In genomic region chr9:114948395-114948794, GRCm38 (mm10) we compare ENCODE assay signal across 10 mouse cellular contexts. TPM values are rescaled to one million over a fixed set of nuclear protein-coding genes. Genes with fewer than 3 reads are reported as not detected.
DNase-seq lines count a peak whose midpoint lies in the region; ATAC-seq and TF ChIP-seq lines count a peak whose summit lies in the region.
"Had no signal": no experiment of that assay in that cellular context is flagged by ENCODE, and none has a peak within 500 bp of the region (broad histone marks: within the 10 kb centered on the region; RNA-seq: fewer than 3 reads in every experiment).

No protein-coding gene starts in this region.

- no peaks in the 10 kb centered on the region; the same call in 1 of the 2 replicates for H3K9me3 ChIP-seq in kidney, embryonic 14.5 days (ENCODE audit: control insufficient read depth, low read length)
- H3K9me3 ChIP-seq in forebrain, embryonic 13.5 days (replicated peaks): no peaks in the 10 kb centered on the region
- H3K9me3 ChIP-seq in midbrain, embryonic 11.5 days (ENCODE audit: control insufficient read depth, low read length): no peaks in the 10 kb centered on the region
- H3K9me3 ChIP-seq: forebrain, embryonic 10.5 days had no signal

- H3ac ChIP-seq in myocyte (ENCODE audit: control insufficient read depth, insufficient read length): no peak overlapping the region

- intact Hi-C loops in heart, postnatal 10 days (cut with DNase I): no loop called here

- no peak for ATAC-seq in kidney, embryonic 14.5 days (ENCODE audit: low FRiP score, low TSS enrichment)
- ATAC-seq in forebrain, embryonic 13.5 days: no peak
- no peak for ATAC-seq in midbrain, embryonic 11.5 days (ENCODE audit: low FRiP score)

- DNase-seq in kidney, adult 8-10 months: no peak
- peak; percentile 33 for DNase-seq in brain, adult 2 months (ENCODE audit: low read depth, low spot score)
- peak; percentile 17 to 30 for DNase-seq in heart, postnatal 10 days
- DNase-seq in yolk sac, embryonic 10.5 days (ENCODE audit: low spot score): no peak
- no peak for DNase-seq in midbrain, embryonic 11.5 days (ENCODE audit: low spot score, missing footprints)
- DNase-seq: left cerebral cortex, postnatal 4 days had no signal

- H3K4me3 ChIP-seq in kidney, embryonic 14.5 days (ENCODE audit: low read length): no peak overlapping the region
- H3K4me3 ChIP-seq in myocyte: no peak overlapping the region
- H3K4me3 ChIP-seq in forebrain, embryonic 13.5 days: no peak overlapping the region
- H3K4me3 ChIP-seq in midbrain, embryonic 11.5 days (ENCODE audit: low read depth, low read length): no peak overlapping the region
- H3K4me3 ChIP-seq: forebrain, embryonic 10.5 days had no signal

- peaks cover 11% of the 10 kb centered on the region; the same call in 1 of the 2 replicates for H3K4me1 ChIP-seq in kidney, embryonic 14.5 days (ENCODE audit: control insufficient read depth, insufficient read depth, low read length)
- no peaks in the 10 kb centered on the region for H3K4me1 ChIP-seq in forebrain, embryonic 13.5 days
- H3K4me1 ChIP-seq in midbrain, embryonic 11.5 days (ENCODE audit: control insufficient read depth, insufficient read depth, low read length): no peaks in the 10 kb centered on the region

- H3K9ac ChIP-seq in kidney, embryonic 14.5 days (ENCODE audit: low read depth, low read length): no peak overlapping the region
- no peak overlapping the region for H3K9ac ChIP-seq in forebrain, embryonic 13.5 days
- no peak overlapping the region for H3K9ac ChIP-seq in midbrain, embryonic 11.5 days (ENCODE audit: low read length)

- H3K79me2 ChIP-seq in myocyte (ENCODE audit: control insufficient read depth, insufficient read depth): no peaks in the 10 kb centered on the region

- no peak for TF ChIP-seq POLR2A in myocyte (IDR thresholded peaks at IDR 0.05; ENCODE audit: insufficient read length, low read depth)

- 55% methylated on average over 5 of the region's 5 CpGs for WGBS in kidney, embryonic 14.5 days
- 61% methylated on average over 5 of the region's 5 CpGs for WGBS in forebrain, embryonic 13.5 days
- 67% methylated on average over 5 of the region's 5 CpGs for WGBS in midbrain, embryonic 11.5 days

- H3K4me2 ChIP-seq in kidney, embryonic 14.5 days (replicated peaks; ENCODE audit: low read depth, low read length): no peak overlapping the region
- H3K4me2 ChIP-seq in myocyte (ENCODE audit: low read depth): peak overlapping the region; percentile 91
- no peak overlapping the region for H3K4me2 ChIP-seq in forebrain, embryonic 13.5 days
- H3K4me2 ChIP-seq in midbrain, embryonic 11.5 days: no peak overlapping the region

- H3K36me3 ChIP-seq in kidney, embryonic 14.5 days (ENCODE audit: control insufficient read depth, insufficient read depth, low read length): no peaks in the 10 kb centered on the region
- H3K36me3 ChIP-seq in myocyte (ENCODE audit: control insufficient read depth, insufficient read depth): no peaks in the 10 kb centered on the region
- H3K36me3 ChIP-seq in forebrain, embryonic 13.5 days (ENCODE audit: poor library complexity, severe bottlenecking): no peaks in the 10 kb centered on the region
- H3K36me3 ChIP-seq in midbrain, embryonic 11.5 days (ENCODE audit: control insufficient read depth, insufficient read depth, low read length): no peaks in the 10 kb centered on the region
- H3K36me3 ChIP-seq: forebrain, embryonic 10.5 days had no signal

- no peaks in the 10 kb centered on the region for H3K27me3 ChIP-seq in kidney, embryonic 14.5 days (ENCODE audit: control insufficient read depth, insufficient read depth, low read length)
- H3K27me3 ChIP-seq in myocyte (ENCODE audit: control insufficient read depth, insufficient read depth, insufficient read length): no peaks in the 10 kb centered on the region
- H3K27me3 ChIP-seq in forebrain, embryonic 13.5 days: no peaks in the 10 kb centered on the region
- H3K27me3 ChIP-seq in midbrain, embryonic 11.5 days (ENCODE audit: control insufficient read depth, insufficient read depth, low read length): no peaks in the 10 kb centered on the region

- peak overlapping the region; percentile 17; the same call in 1 of the 2 replicates for H3K27ac ChIP-seq in kidney, embryonic 14.5 days (ENCODE audit: low read depth, low read length)
- H3K27ac ChIP-seq in forebrain, embryonic 13.5 days: no peak overlapping the region
- no peak overlapping the region for H3K27ac ChIP-seq in midbrain, embryonic 11.5 days (ENCODE audit: low read depth, low read length)
- H3K27ac ChIP-seq: forebrain, embryonic 10.5 days had no signal

TF ChIP-seq in myocyte, 11 proteins besides CTCF, POLR2A, EP300 and RAD21:
- TF ChIP-seq POLR2AphosphoS2 (IDR thresholded peaks at IDR 0.05; ENCODE audit: insufficient read length, low read depth): no peak
- TF ChIP-seq TCF12 (IDR thresholded peaks at IDR 0.05; ENCODE audit: insufficient read depth, poor library complexity, severe bottlenecking): no peak
- TF ChIP-seq CEBPB (IDR thresholded peaks at IDR 0.05; ENCODE audit: insufficient read depth, poor library complexity, severe bottlenecking): no peak
- no peak for TF ChIP-seq MYOD1 (IDR thresholded peaks at IDR 0.05; ENCODE audit: control insufficient read depth in 1 of 3, insufficient read length in 2 of 3, low read depth in 2 of 3)
- TF ChIP-seq TCF3 (IDR thresholded peaks at IDR 0.05; ENCODE audit: insufficient read length, low read depth): no peak
- no peak for TF ChIP-seq REST (IDR thresholded peaks at IDR 0.05; ENCODE audit: insufficient read depth, insufficient read length)
- TF ChIP-seq MAX (IDR thresholded peaks at IDR 0.05; ENCODE audit: low read depth): no peak
- no peak for TF ChIP-seq USF1 (IDR thresholded peaks at IDR 0.05; ENCODE audit: low read depth)
- TF ChIP-seq MYOG (IDR thresholded peaks at IDR 0.05; ENCODE audit: control insufficient read depth in 1 of 3, insufficient read depth in 1 of 3, insufficient read length in 2 of 3, low read depth in 2 of 3): no peak

RNA-seq across cellular contexts. Expression of gene Gpd1l, which starts 14.6 kb away (rescaled TPM):
- polyA plus RNA-seq in kidney, embryonic 14.5 days (2014; fragmentation: Nextera tagmentation; extraction: Ambion mirVana): 6.6 and 15.2 TPM in 2 replicates
- 10 to 100 TPM; 40.0 to 40.9 TPM for total RNA-seq in heart, postnatal 10 days (2021)
- polyA plus RNA-seq in myocyte (2012; fragmentation: generic; extraction: Trizol): 19.5 TPM
- 15.8 and 16.9 TPM in 2 replicates for polyA plus RNA-seq in forebrain, embryonic 13.5 days (2015; fragmentation: Nextera tagmentation; extraction: Ambion mirVana)
- 10.0 and 11.2 TPM in 2 replicates for polyA plus RNA-seq in midbrain, embryonic 11.5 days (2014; fragmentation: Nextera tagmentation; extraction: Ambion mirVana)

RNA-seq across cellular contexts. Expression of gene Osbpl10, which starts 30.0 kb away (rescaled TPM):
- polyA plus RNA-seq in kidney, embryonic 14.5 days (2014; fragmentation: Nextera tagmentation; extraction: Ambion mirVana): 2.1 and 2.6 TPM in 2 replicates
- 1 to 10 TPM; 4.6 TPM for total RNA-seq in heart, postnatal 10 days (2021)
- polyA plus RNA-seq in myocyte (2012; fragmentation: generic; extraction: Trizol): 1.7 TPM
- 0.92 and 1.3 TPM in 2 replicates for polyA plus RNA-seq in forebrain, embryonic 13.5 days (2015; fragmentation: Nextera tagmentation; extraction: Ambion mirVana)
- polyA plus RNA-seq in midbrain, embryonic 11.5 days (2014; fragmentation: Nextera tagmentation; extraction: Ambion mirVana): 0.81 and 1.1 TPM in 2 replicates

RNA-seq across cellular contexts. Expression of gene Rps27rt, which starts 34.1 kb away (rescaled TPM):
- polyA plus RNA-seq in kidney, embryonic 14.5 days (2014; fragmentation: Nextera tagmentation; extraction: Ambion mirVana): 479 and 639 TPM in 2 replicates
- total RNA-seq in heart, postnatal 10 days (2021): 10 to 100 TPM; 27.2 to 36.1 TPM
- 223 TPM for polyA plus RNA-seq in myocyte (2012; fragmentation: generic; extraction: Trizol)
- polyA plus RNA-seq in forebrain, embryonic 13.5 days (2015; fragmentation: Nextera tagmentation; extraction: Ambion mirVana): 296 and 413 TPM in 2 replicates
- polyA plus RNA-seq in midbrain, embryonic 11.5 days (2014; fragmentation: Nextera tagmentation; extraction: Ambion mirVana): 392 and 401 TPM in 2 replicates

Comparison
In these comparisons a context has a peak if more than half of its experiments do, and no peak if none do; other contexts are left out.
1. DNase-seq: peak in brain, adult 2 months (single experiment) and heart, postnatal 10 days (2 of 2); none in kidney, adult 8-10 months (0 of 2), yolk sac, embryonic 10.5 days (single experiment) and midbrain, embryonic 11.5 days (single experiment).